20 mouse cellular contexts compared by ENCODE assay signal in genomic region chr10:86067911-86068310, GRCm38 (mm10). TPM values are rescaled to one million over a fixed set of nuclear protein-coding genes. Genes with fewer than 3 reads are reported as not detected.
DNase-seq lines count a peak whose midpoint lies in the region; ATAC-seq and TF ChIP-seq lines count a peak whose summit lies in the region.
"Had no signal": no experiment of that assay in that cellular context is flagged by ENCODE, and none has a peak within 500 bp of the region (broad histone marks: within the 10 kb centered on the region; RNA-seq: fewer than 3 reads in every experiment).

No protein-coding gene starts in this region.

- H3K27me3 ChIP-seq in forebrain, embryonic 10.5 days (ENCODE audit: poor library complexity, severe bottlenecking): no peaks in the 10 kb centered on the region
- H3K27me3 ChIP-seq in forebrain, embryonic 12.5 days: no peaks in the 10 kb centered on the region
- H3K27me3 ChIP-seq in kidney, adult 2 months (replicated peaks; ENCODE audit: control insufficient read depth, insufficient read depth, low read length): no peaks in the 10 kb centered on the region
- H3K27me3 ChIP-seq in kidney, embryonic 16.5 days (ENCODE audit: insufficient read depth, low read length): no peaks in the 10 kb centered on the region
- H3K27me3 ChIP-seq in midbrain, embryonic 10.5 days (ENCODE audit: low read depth, poor library complexity, severe bottlenecking): no peaks in the 10 kb centered on the region
- H3K27me3 ChIP-seq in midbrain, embryonic 15.5 days (replicated peaks): no peaks in the 10 kb centered on the region
- no peaks in the 10 kb centered on the region for H3K27me3 ChIP-seq in myocyte (ENCODE audit: control insufficient read depth, insufficient read depth, insufficient read length)
- H3K27me3 ChIP-seq: forebrain, embryonic 15.5 days; heart, embryonic 15.5 days had no signal

- H3K36me3 ChIP-seq in forebrain, embryonic 10.5 days (replicated peaks): no peaks in the 10 kb centered on the region
- no peaks in the 10 kb centered on the region for H3K36me3 ChIP-seq in forebrain, embryonic 12.5 days (replicated peaks)
- no peaks in the 10 kb centered on the region for H3K36me3 ChIP-seq in kidney, adult 2 months (ENCODE audit: control insufficient read depth, insufficient read depth, low read length)
- H3K36me3 ChIP-seq in kidney, embryonic 16.5 days (ENCODE audit: insufficient read depth, low read length): no peaks in the 10 kb centered on the region
- H3K36me3 ChIP-seq in midbrain, embryonic 10.5 days: no peaks in the 10 kb centered on the region
- H3K36me3 ChIP-seq in midbrain, embryonic 15.5 days (replicated peaks): no peaks in the 10 kb centered on the region
- H3K36me3 ChIP-seq in myocyte (ENCODE audit: control insufficient read depth, insufficient read depth): no peaks in the 10 kb centered on the region
- H3K36me3 ChIP-seq: forebrain, embryonic 15.5 days; heart, embryonic 15.5 days had no signal

- no peak for TF ChIP-seq POLR2A in kidney, adult 2 months (IDR thresholded peaks at IDR 0.05; ENCODE audit: low read depth, low read length)
- no peak for TF ChIP-seq POLR2A in myocyte (IDR thresholded peaks at IDR 0.05; ENCODE audit: insufficient read length, low read depth)

- H3K4me3 ChIP-seq in forebrain, embryonic 10.5 days: no peak overlapping the region
- H3K4me3 ChIP-seq in forebrain, embryonic 12.5 days (replicated peaks): no peak overlapping the region
- no peak overlapping the region for H3K4me3 ChIP-seq in kidney, adult 2 months (ENCODE audit: insufficient read depth, low read depth, low read length)
- H3K4me3 ChIP-seq in kidney, embryonic 16.5 days (ENCODE audit: low read length): no peak overlapping the region
- H3K4me3 ChIP-seq in midbrain, embryonic 10.5 days: no peak overlapping the region
- H3K4me3 ChIP-seq in midbrain, embryonic 15.5 days: no peak overlapping the region
- H3K4me3 ChIP-seq in myocyte: no peak overlapping the region
- H3K4me3 ChIP-seq: forebrain, embryonic 15.5 days; heart, adult 2 months; heart, embryonic 15.5 days had no signal

- H3ac ChIP-seq in myocyte (ENCODE audit: control insufficient read depth, insufficient read length): no peak overlapping the region

- 60% methylated on average over 10 of the region's 10 CpGs for whole genome bisulfite sequencing in forebrain, embryonic 10.5 days
- 72% methylated on average over 10 of the region's 10 CpGs for WGBS in forebrain, embryonic 12.5 days
- 71% methylated on average over 10 of the region's 10 CpGs for WGBS in kidney, adult 2 months
- 59% methylated on average over 10 of the region's 10 CpGs for WGBS in kidney, embryonic 16.5 days
- 80% methylated on average over 10 of the region's 10 CpGs for WGBS in midbrain, embryonic 10.5 days
- 79% methylated on average over 10 of the region's 10 CpGs for WGBS in midbrain, embryonic 15.5 days

- DNase-seq in forebrain, embryonic 10.5 days (ENCODE audit: extremely low spot score, low spot score): no peak
- peak; percentile 51 for DNase-seq in kidney, adult 2 months
- DNase-seq in midbrain, embryonic 10.5 days (ENCODE audit: low spot score): no peak
- DNase-seq in thymus, postnatal 25 days: no peak
- DNase-seq: adrenal gland, adult 2 months; adrenal gland, postnatal 25 days; B cell, adult 2 months; cerebellum, adult 18-20 months; cerebellum, adult 9-11 months; cerebellum, postnatal 36 days; gastrocnemius, postnatal 10 days; heart, adult 2 months had no signal

- no peak for ATAC-seq in forebrain, embryonic 12.5 days (ENCODE audit: low FRiP score)
- ATAC-seq in kidney, embryonic 16.5 days (ENCODE audit: low FRiP score, low TSS enrichment): no peak
- ATAC-seq in midbrain, embryonic 15.5 days (replicated peaks): no peak
- ATAC-seq: forebrain, embryonic 15.5 days; hindbrain, embryonic 16.5 days had no signal

- H3K79me2 ChIP-seq in myocyte (ENCODE audit: control insufficient read depth, insufficient read depth): no peaks in the 10 kb centered on the region

- TF ChIP-seq CTCF in kidney, adult 2 months (conservative IDR thresholded peaks at IDR 0.05; ENCODE audit: insufficient read depth, insufficient read length, low read depth, low read length): no peak

- H3K27ac ChIP-seq in forebrain, embryonic 10.5 days: peak overlapping the region; percentile 80
- no peak overlapping the region for H3K27ac ChIP-seq in forebrain, embryonic 12.5 days
- H3K27ac ChIP-seq in kidney, adult 2 months (ENCODE audit: insufficient read depth, low read depth, low read length): no peak overlapping the region
- no peak overlapping the region for H3K27ac ChIP-seq in kidney, embryonic 16.5 days (ENCODE audit: low read length)
- H3K27ac ChIP-seq in midbrain, embryonic 10.5 days (replicated peaks): peak overlapping the region; percentile 84
- no peak overlapping the region for H3K27ac ChIP-seq in midbrain, embryonic 15.5 days
- H3K27ac ChIP-seq: forebrain, embryonic 15.5 days; heart, adult 2 months; heart, embryonic 15.5 days had no signal

- H3K4me1 ChIP-seq in forebrain, embryonic 10.5 days: peaks cover 28% of the 10 kb centered on the region
- H3K4me1 ChIP-seq in forebrain, embryonic 12.5 days: peaks cover 6% of the 10 kb centered on the region; the same call in 1 of the 2 replicates
- peaks cover 35% of the 10 kb centered on the region for H3K4me1 ChIP-seq in kidney, adult 2 months (ENCODE audit: control insufficient read depth, insufficient read depth, low read length)
- 0 out of 2 replicates have a peak, but pooled peaks cover 9% of the 10 kb centered on the region for H3K4me1 ChIP-seq in kidney, embryonic 16.5 days (ENCODE audit: insufficient read depth, low read length)
- H3K4me1 ChIP-seq in midbrain, embryonic 10.5 days: peaks cover 30% of the 10 kb centered on the region
- 0 out of 2 replicates have a peak, but pooled peaks cover 3% of the 10 kb centered on the region for H3K4me1 ChIP-seq in midbrain, embryonic 15.5 days

- H3K9me3 ChIP-seq in forebrain, embryonic 10.5 days: no peaks in the 10 kb centered on the region
- no peaks in the 10 kb centered on the region for H3K9me3 ChIP-seq in forebrain, embryonic 12.5 days
- H3K9me3 ChIP-seq in kidney, embryonic 16.5 days (ENCODE audit: low read length): no peaks in the 10 kb centered on the region
- no peaks in the 10 kb centered on the region for H3K9me3 ChIP-seq in midbrain, embryonic 10.5 days (replicated peaks)
- no peaks in the 10 kb centered on the region for H3K9me3 ChIP-seq in midbrain, embryonic 15.5 days
- H3K9me3 ChIP-seq: forebrain, embryonic 15.5 days; heart, embryonic 15.5 days had no signal

- H3K9ac ChIP-seq in forebrain, embryonic 12.5 days: no peak overlapping the region
- no peak overlapping the region for H3K9ac ChIP-seq in kidney, embryonic 16.5 days (replicated peaks; ENCODE audit: low read length)
- no peak overlapping the region for H3K9ac ChIP-seq in midbrain, embryonic 15.5 days
- H3K9ac ChIP-seq: forebrain, embryonic 15.5 days; heart, embryonic 15.5 days had no signal

- H3K4me2 ChIP-seq in forebrain, embryonic 12.5 days: no peak overlapping the region
- no peak overlapping the region for H3K4me2 ChIP-seq in kidney, embryonic 16.5 days (replicated peaks; ENCODE audit: low read depth, low read length)
- no peak overlapping the region for H3K4me2 ChIP-seq in midbrain, embryonic 15.5 days
- H3K4me2 ChIP-seq in myocyte (ENCODE audit: low read depth): no peak overlapping the region
- H3K4me2 ChIP-seq: forebrain, embryonic 15.5 days; heart, embryonic 11.5 days; heart, embryonic 15.5 days had no signal

TF ChIP-seq in myocyte, 11 proteins besides CTCF, POLR2A, EP300 and RAD21:
- TF ChIP-seq TCF3 (IDR thresholded peaks at IDR 0.05; ENCODE audit: insufficient read length, low read depth) (peak; percentile 36), TCF12 (IDR thresholded peaks at IDR 0.05; ENCODE audit: insufficient read depth, poor library complexity, severe bottlenecking) (no peak), USF1 (IDR thresholded peaks at IDR 0.05; ENCODE audit: low read depth) (no peak), REST (IDR thresholded peaks at IDR 0.05; ENCODE audit: insufficient read depth, insufficient read length) (no peak), MYOG (IDR thresholded peaks at IDR 0.05; ENCODE audit: control insufficient read depth in 1 of 3, insufficient read depth in 1 of 3, insufficient read length in 2 of 3, low read depth in 2 of 3) (peak in 2 of 3 experiments; percentile 78 to 92), MYOD1 (IDR thresholded peaks at IDR 0.05; ENCODE audit: control insufficient read depth in 1 of 3, insufficient read length in 2 of 3, low read depth in 2 of 3) (peak in 2 of 3 experiments; percentile 77 to 85), E2F4 (IDR thresholded peaks at IDR 0.05; ENCODE audit: insufficient read depth) (no peak), CEBPB (IDR thresholded peaks at IDR 0.05; ENCODE audit: insufficient read depth, poor library complexity, severe bottlenecking) (no peak), MAX (IDR thresholded peaks at IDR 0.05; ENCODE audit: low read depth) (no peak)

RNA-seq across cellular contexts. Expression of gene Fbxo7, which starts 46.1 kb away (rescaled TPM):
- 17.7 and 18.4 TPM in 2 replicates for polyA plus RNA-seq in forebrain, embryonic 10.5 days (2016; fragmentation: Nextera tagmentation; extraction: Ambion mirVana)
- polyA plus RNA-seq in forebrain, embryonic 12.5 days (2016; fragmentation: Nextera tagmentation; extraction: Ambion mirVana): 15.1 and 15.4 TPM in 2 replicates
- polyA plus RNA-seq in kidney, adult 2 months (2012; rRNA removed): 81.5 and 81.6 TPM in 2 replicates
- 40.1 and 40.4 TPM in 2 replicates for polyA plus RNA-seq in kidney, embryonic 16.5 days (2015; fragmentation: Nextera tagmentation; extraction: Ambion mirVana)
- polyA plus RNA-seq in midbrain, embryonic 10.5 days (2016; fragmentation: Nextera tagmentation; extraction: Ambion mirVana): 16.2 and 16.9 TPM in 2 replicates
- polyA plus RNA-seq in midbrain, embryonic 15.5 days (2015; fragmentation: Nextera tagmentation; extraction: Ambion mirVana): 18.8 TPM in 2 replicates
- 6.9 TPM for polyA plus RNA-seq in myocyte (2012; fragmentation: generic; extraction: Trizol)

RNA-seq across cellular contexts. Expression of gene Bpifc, which starts 56.2 kb away (rescaled TPM):
- not detected in 2 replicates for polyA plus RNA-seq in forebrain, embryonic 10.5 days (2016; fragmentation: Nextera tagmentation; extraction: Ambion mirVana)
- polyA plus RNA-seq in forebrain, embryonic 12.5 days (2016; fragmentation: Nextera tagmentation; extraction: Ambion mirVana): not detected in 2 replicates
- 0.08 and 0.11 TPM in 2 replicates for polyA plus RNA-seq in kidney, adult 2 months (2012; rRNA removed)
- 0.27 and 0.29 TPM in 2 replicates for polyA plus RNA-seq in kidney, embryonic 16.5 days (2015; fragmentation: Nextera tagmentation; extraction: Ambion mirVana)
- polyA plus RNA-seq in midbrain, embryonic 10.5 days (2016; fragmentation: Nextera tagmentation; extraction: Ambion mirVana): 0.04 TPM in 1 of 2 replicates, not detected in the other
- polyA plus RNA-seq in midbrain, embryonic 15.5 days (2015; fragmentation: Nextera tagmentation; extraction: Ambion mirVana): 0.11 TPM in 1 of 2 replicates, not detected in the other
- polyA plus RNA-seq in myocyte (2012; fragmentation: generic; extraction: Trizol): not detected
- polyA plus RNA-seq: forebrain, embryonic 15.5 days; heart, adult 2 months; heart, embryonic 11.5 days; heart, embryonic 15.5 days had no signal

Comparison
In these comparisons a context has a peak if more than half of its experiments do, and no peak if none do; other contexts are left out.
1. H3K27ac ChIP-seq: peak in forebrain, embryonic 10.5 days (single experiment) and midbrain, embryonic 10.5 days (single experiment); none in forebrain, embryonic 12.5 days (single experiment), kidney, adult 2 months (single experiment), kidney, embryonic 16.5 days (single experiment) and midbrain, embryonic 15.5 days (single experiment).